Mouse (Mus musculus): ENCODE data around the gene Cd46.

Gene Cd46

GRCm38 (mm10) chr1:195092220-195092720 lies at the start of gene Cd46:
TSS of gene Cd46 (minus strand) at chr1:195092249.
- in situ Hi-C loops (cut with MboI; ENCODE audit: low pct_unique_long_range_greater_than_20kb in 1 of 2, low sequenced_read_pairs in 2 of 2, unreplicated experiment in 1 of 2), result no loop called here

- in situ Hi-C loops (cut with MboI; ENCODE audit: low pct_unique_long_range_greater_than_20kb in 1 of 2, low sequenced_read_pairs in 2 of 2, unreplicated experiment in 1 of 2), result no loop called here
Measured at GRCm38 (mm10) chr1:195132070-195132469, 40.0 kb upstream of the Cd46 start.

- in situ Hi-C loops (cut with MboI; ENCODE audit: low pct_unique_long_range_greater_than_20kb in 1 of 2, low sequenced_read_pairs in 2 of 2, unreplicated experiment in 1 of 2), result no loop called here
Measured at GRCm38 (mm10) chr1:195131675-195132015, 39.6 kb upstream of the Cd46 start.

GRCm38 (mm10) chr1:195130953-195131674 lies 39.1 kb upstream of the Cd46 start, which contains the start of gene Cr1l:
TSS of gene Cr1l (minus strand) at chr1:195131586.
- in situ Hi-C loops (cut with MboI; ENCODE audit: low pct_unique_long_range_greater_than_20kb in 1 of 2, low sequenced_read_pairs in 2 of 2, unreplicated experiment in 1 of 2), result no loop called here

- in situ Hi-C loops (cut with MboI; ENCODE audit: low pct_unique_long_range_greater_than_20kb in 1 of 2, low sequenced_read_pairs in 2 of 2, unreplicated experiment in 1 of 2), result no loop called here
Measured at GRCm38 (mm10) chr1:195130479-195130878, 38.4 kb upstream of the Cd46 start.

GRCm38 (mm10) chr1:195129867-195130266 lies 37.8 kb upstream of the Cd46 start:
- in situ Hi-C loops (cut with MboI; ENCODE audit: low pct_unique_long_range_greater_than_20kb in 1 of 2, low sequenced_read_pairs in 2 of 2, unreplicated experiment in 1 of 2), result no loop called here

- in situ Hi-C loops (cut with MboI; ENCODE audit: low pct_unique_long_range_greater_than_20kb in 1 of 2, low sequenced_read_pairs in 2 of 2, unreplicated experiment in 1 of 2), result no loop called here
Measured at GRCm38 (mm10) chr1:195114414-195114813, 22.4 kb upstream of the Cd46 start.

- in situ Hi-C loops (cut with MboI; ENCODE audit: low pct_unique_long_range_greater_than_20kb in 1 of 2, low sequenced_read_pairs in 2 of 2, unreplicated experiment in 1 of 2), result no loop called here
Measured at GRCm38 (mm10) chr1:195113621-195114020, 21.6 kb upstream of the Cd46 start.

GRCm38 (mm10) chr1:195100693-195101092 lies 8.6 kb upstream of the Cd46 start:
- in situ Hi-C loops (cut with MboI; ENCODE audit: low pct_unique_long_range_greater_than_20kb in 1 of 2, low sequenced_read_pairs in 2 of 2, unreplicated experiment in 1 of 2), result no loop called here

GRCm38 (mm10) chr1:195098004-195098403 lies 6.0 kb upstream of the Cd46 start:
- in situ Hi-C loops (cut with MboI; ENCODE audit: low pct_unique_long_range_greater_than_20kb in 1 of 2, low sequenced_read_pairs in 2 of 2, unreplicated experiment in 1 of 2), result no loop called here

- in situ Hi-C loops (cut with MboI; ENCODE audit: low pct_unique_long_range_greater_than_20kb in 1 of 2, low sequenced_read_pairs in 2 of 2, unreplicated experiment in 1 of 2), result no loop called here
Measured at GRCm38 (mm10) chr1:195091699-195092219, 290 bp downstream of the Cd46 start.

GRCm38 (mm10) chr1:195082142-195082541 lies 9.9 kb downstream of the Cd46 start:
- in situ Hi-C loops (cut with MboI; ENCODE audit: low pct_unique_long_range_greater_than_20kb in 1 of 2, low sequenced_read_pairs in 2 of 2, unreplicated experiment in 1 of 2), result no loop called here

GRCm38 (mm10) chr1:195040437-195040836 lies 51.6 kb downstream of the Cd46 start:
- in situ Hi-C loops (cut with MboI; ENCODE audit: low pct_unique_long_range_greater_than_20kb in 1 of 2, low sequenced_read_pairs in 2 of 2, unreplicated experiment in 1 of 2), result no loop called here

- in situ Hi-C loops (cut with MboI; ENCODE audit: low pct_unique_long_range_greater_than_20kb in 1 of 2, low sequenced_read_pairs in 2 of 2, unreplicated experiment in 1 of 2), result no loop called here
Measured at GRCm38 (mm10) chr1:195038386-195038785, 53.7 kb downstream of the Cd46 start.

GRCm38 (mm10) chr1:195037985-195038384 lies 54.1 kb downstream of the Cd46 start:
- in situ Hi-C loops (cut with MboI; ENCODE audit: low pct_unique_long_range_greater_than_20kb in 1 of 2, low sequenced_read_pairs in 2 of 2, unreplicated experiment in 1 of 2), result no loop called here

GRCm38 (mm10) chr1:195037483-195037882 lies 54.6 kb downstream of the Cd46 start:
- in situ Hi-C loops (cut with MboI; ENCODE audit: low pct_unique_long_range_greater_than_20kb in 1 of 2, low sequenced_read_pairs in 2 of 2, unreplicated experiment in 1 of 2), result no loop called here

GRCm38 (mm10) chr1:195033941-195034340 lies 58.1 kb downstream of the Cd46 start:
- in situ Hi-C loops (cut with MboI; ENCODE audit: low pct_unique_long_range_greater_than_20kb in 1 of 2, low sequenced_read_pairs in 2 of 2, unreplicated experiment in 1 of 2), result no loop called here

GRCm38 (mm10) chr1:195032738-195033137 lies 59.3 kb downstream of the Cd46 start:
- in situ Hi-C loops (cut with MboI; ENCODE audit: low pct_unique_long_range_greater_than_20kb in 1 of 2, low sequenced_read_pairs in 2 of 2, unreplicated experiment in 1 of 2), result no loop called here

- in situ Hi-C loops (cut with MboI; ENCODE audit: low pct_unique_long_range_greater_than_20kb in 1 of 2, low sequenced_read_pairs in 2 of 2, unreplicated experiment in 1 of 2), result no loop called here
Measured at GRCm38 (mm10) chr1:195031786-195032185, 60.3 kb downstream of the Cd46 start.

GRCm38 (mm10) chr1:195027507-195027906 lies 64.5 kb downstream of the Cd46 start:
- in situ Hi-C loops (cut with MboI; ENCODE audit: low pct_unique_long_range_greater_than_20kb in 1 of 2, low sequenced_read_pairs in 2 of 2, unreplicated experiment in 1 of 2), result no loop called here

All from mouse embryonic stem cell (cell line).